Comparison of ENCODE assay signal across 13 mouse cellular contexts in the genomic region with DNA sequence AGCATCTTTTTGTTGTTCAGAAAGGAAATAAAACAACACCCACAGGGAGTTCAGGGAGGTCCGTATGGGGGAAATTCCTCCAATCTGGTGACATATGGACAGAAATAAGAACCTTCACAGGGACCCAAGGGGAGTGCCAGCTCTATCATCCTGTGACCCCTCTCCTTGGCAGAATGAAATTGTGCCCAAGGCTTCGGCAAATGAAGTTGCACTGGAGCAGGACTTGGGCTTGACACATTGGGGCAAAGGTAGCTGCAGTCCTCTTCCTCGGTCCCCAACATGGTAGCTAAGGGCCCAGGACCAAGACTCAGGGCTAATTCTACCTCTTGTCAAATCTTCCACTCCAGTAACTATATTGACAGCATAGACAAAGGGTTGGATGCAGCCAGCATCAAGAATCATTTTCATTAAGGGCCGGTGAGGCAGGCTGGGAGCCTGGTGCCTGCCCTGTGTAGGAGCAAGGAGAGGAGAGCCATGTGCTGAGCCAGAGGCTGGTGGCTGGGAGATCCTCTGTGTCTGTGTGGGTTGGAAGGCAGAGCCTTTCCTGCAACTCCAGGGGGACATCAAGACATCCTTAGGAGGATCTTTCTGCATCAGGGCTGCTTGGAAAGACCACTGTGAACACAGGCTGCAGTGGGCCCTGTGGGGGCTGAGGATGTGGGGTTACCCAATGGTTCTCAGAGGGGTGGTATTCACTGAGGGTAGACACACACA.
"Had no signal": no experiment of that assay in that cellular context is flagged by ENCODE, and none has a peak within 500 bp of the region (broad histone marks: within the 10 kb centered on the region; RNA-seq: fewer than 3 reads in every experiment).

No protein-coding gene starts in this region.

- H3K27ac ChIP-seq: kidney, postnatal 0 days; limb, embryonic 12.5 days; liver, embryonic 13.5 days; midbrain, embryonic 13.5 days; neural tube, embryonic 12.5 days had no signal

- H3K9ac ChIP-seq: limb, embryonic 12.5 days; liver, embryonic 13.5 days; midbrain, embryonic 13.5 days; neural tube, embryonic 12.5 days had no signal

- H3K4me3 ChIP-seq: limb, embryonic 12.5 days; liver, embryonic 13.5 days; midbrain, embryonic 13.5 days; neural tube, embryonic 12.5 days had no signal

- DNase-seq: kidney, postnatal 36 days; layer of hippocampus, adult 9-11 months; layer of hippocampus, postnatal 36 days; liver; liver, embryonic 13.5 days; lung, adult 18-20 months; spleen, adult 18-20 months; thymus, adult 18-20 months; thymus, postnatal 14 days had no signal

- H3K27me3 ChIP-seq: liver, embryonic 13.5 days; midbrain, embryonic 13.5 days had no signal

- H3K4me1 ChIP-seq: limb, embryonic 12.5 days; liver, embryonic 13.5 days; midbrain, embryonic 13.5 days; neural tube, embryonic 12.5 days had no signal

- H3K36me3 ChIP-seq: limb, embryonic 12.5 days; liver, embryonic 13.5 days; midbrain, embryonic 13.5 days; neural tube, embryonic 12.5 days had no signal

- ATAC-seq: midbrain, embryonic 13.5 days had no signal

- H3K9me3 ChIP-seq: limb, embryonic 12.5 days; liver, embryonic 13.5 days; midbrain, embryonic 13.5 days; neural tube, embryonic 12.5 days had no signal

- H3K4me2 ChIP-seq: limb, embryonic 12.5 days; liver, embryonic 13.5 days; midbrain, embryonic 13.5 days; neural tube, embryonic 12.5 days had no signal
